Mouse (Mus musculus) liver, embryonic 13.5 days (tissue): ENCODE data around the gene Lbhd2. TPM values are rescaled to one million over a fixed set of nuclear protein-coding genes. Genes with fewer than 3 reads are reported as not detected.

Experiments
- ATAC-seq: fragments of 200-750 bp; cut with Nextera tagmentation; 2 replicates; pipeline ENCODE4 v1.8.0; 2017; ENCODE audit warnings: low read depth, mild to moderate bottlenecking, moderate number of reproducible peaks, moderate library complexity
- DNase-seq: peaks from one replicate; pipeline ENCODE4 v3.0.0; 2022
- H3K27ac ChIP-seq: fragments of 300-500 bp; sonication (generic); 2 replicates; pipeline ENCODE4 v1.5.1; 2015; ENCODE audit warnings: moderate library complexity, mild to moderate bottlenecking, inconsistent platforms
- H3K27me3 ChIP-seq: fragments of 300-500 bp; sonication (generic); 2 replicates; pipeline ENCODE4 v1.6.1; 2015; ENCODE audit warnings: mild to moderate bottlenecking, inconsistent platforms
- H3K36me3 ChIP-seq: fragments of 300-500 bp; sonication (generic); 2 replicates; pipeline ENCODE4 v1.6.1; 2015; ENCODE audit warnings: mild to moderate bottlenecking, inconsistent platforms
- H3K4me1 ChIP-seq: fragments of 300-500 bp; sonication (generic); replicated peaks from 2 replicates; pipeline ENCODE4 v1.6.1; 2015; ENCODE audit warnings: inconsistent platforms
- H3K4me2 ChIP-seq: fragments of 300-500 bp; sonication (generic); 2 replicates; pipeline ENCODE4 v1.6.1; 2015; ENCODE audit warnings: inconsistent platforms, mild to moderate bottlenecking, moderate library complexity
- H3K4me3 ChIP-seq: fragments of 300-500 bp; sonication (generic); replicated peaks from 2 replicates; pipeline ENCODE4 v1.5.1; 2015; ENCODE audit warnings: mild to moderate bottlenecking, inconsistent platforms
- H3K9ac ChIP-seq: fragments of 300-500 bp; sonication (generic); 2 replicates; pipeline ENCODE4 v1.6.1; 2015; ENCODE audit warnings: mild to moderate bottlenecking, inconsistent platforms
- H3K9me3 ChIP-seq: fragments of 300-500 bp; sonication (generic); replicated peaks from 2 replicates; pipeline ENCODE4 v1.6.1; 2016; ENCODE audit warnings: inconsistent platforms
- WGBS: fragments of 180-500 bp; shearing (Covaris S2); methylation state at CpG from one replicate; pipeline ENCODE4 v1.1.7; 2015; ENCODE audit not compliant: insufficient replicate concordance; 5-methylcytosine and 5-hydroxymethylcytosine counted together
- polyA plus RNA-seq: library from polyadenylated mRNA; unstranded; fragments of >200 nt; fragmentation: Nextera tagmentation; extraction: Ambion mirVana; gene quantifications from 2 replicates; pipeline ENCODE4 v1.2.1, GENCODE M21; 2015

Lbhd2 gene
- polyA plus RNA-seq, 1 experiment from 2014 or later = not detected

DNA sequence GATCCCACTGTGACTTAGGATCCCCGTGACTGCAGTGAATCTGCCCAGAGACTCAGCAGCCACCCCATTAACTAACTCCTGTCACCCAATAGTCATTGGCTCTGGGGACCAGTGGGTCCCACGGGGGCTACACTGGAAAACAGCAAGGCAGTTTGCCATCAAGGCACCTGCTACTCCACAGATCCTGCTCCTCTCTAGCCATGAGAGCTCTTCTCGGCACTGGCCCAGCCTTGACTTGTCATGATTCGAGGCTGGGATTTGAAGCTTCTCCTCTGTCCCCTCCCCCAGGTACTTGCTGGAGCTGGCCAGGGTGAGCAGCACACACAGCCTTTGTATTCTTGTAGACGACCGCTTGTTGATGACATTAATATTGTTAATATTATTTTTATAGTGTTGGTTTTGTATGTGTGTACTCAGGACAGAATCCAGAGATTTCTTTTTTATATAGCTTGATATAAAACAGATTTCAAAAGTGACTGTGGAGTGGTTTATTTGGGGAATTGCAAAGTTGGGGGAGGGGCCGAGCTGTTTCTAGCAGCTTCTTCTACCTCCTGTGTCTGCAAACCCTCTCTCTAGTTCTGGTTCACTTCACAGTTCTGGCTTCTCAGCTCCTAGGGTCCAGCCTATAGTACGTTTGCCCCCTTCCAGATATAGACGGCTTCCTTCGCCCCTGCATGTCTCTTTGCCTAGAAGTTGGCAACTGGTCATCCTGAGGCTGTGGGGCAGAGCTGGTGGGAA lies 48.1 kb downstream of the Lbhd2 start:
- WGBS = 74% methylated on average over 10 of the region's 10 CpGs
- Histone ChIP-seq H3K4me1 (peaks cover 36% of the 10 kb centered on the region), H3K9ac (no peak overlapping the region), H3K4me2 (no peak overlapping the region), H3K36me3 (peaks cover 55% of the 10 kb centered on the region), H3K4me3 (no peak overlapping the region), H3K9me3 (no peaks in the 10 kb centered on the region), H3K27me3 (peaks cover 16% of the 10 kb centered on the region), H3K27ac (0 out of 2 replicates have a peak overlapping the region, but pooled peaks have one; percentile 8)
- no peak for DNase-seq
- no peak for ATAC-seq

DNA sequence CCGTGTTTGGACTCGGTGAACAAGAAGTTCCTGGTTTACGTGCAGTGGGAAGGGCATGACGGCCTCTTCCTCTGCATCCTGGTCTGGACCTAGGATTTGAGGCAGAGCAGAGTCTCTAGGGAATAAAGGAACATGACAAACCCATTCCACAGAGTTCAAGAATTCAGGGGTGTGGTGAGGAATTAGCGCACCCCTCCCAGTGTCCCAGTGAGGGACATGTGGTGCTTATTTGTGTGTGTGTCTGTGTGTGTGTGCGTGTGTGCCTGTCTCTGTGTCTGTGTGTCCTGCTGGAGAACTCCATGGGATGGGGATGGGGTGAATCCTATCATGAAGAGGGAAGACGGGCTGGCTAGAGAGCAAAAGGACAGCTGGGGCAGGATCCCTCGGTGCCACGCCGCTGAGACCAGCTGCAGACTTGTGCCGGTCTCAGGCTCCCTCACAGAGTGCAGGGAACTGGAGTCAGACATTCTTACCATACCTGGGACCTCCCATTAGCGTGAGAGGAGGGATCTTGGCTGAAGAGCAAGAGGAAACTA lies 48.8 kb downstream of the Lbhd2 start:
- Histone ChIP-seq H3K9me3 (no peaks in the 10 kb centered on the region), H3K36me3 (peaks cover 48% of the 10 kb centered on the region), H3K4me3 (no peak overlapping the region), H3K9ac (no peak overlapping the region), H3K27me3 (peaks cover 23% of the 10 kb centered on the region), H3K27ac (peak overlapping the region; percentile 19; the same call in 1 of the 2 replicates), H3K4me1 (peaks cover 29% of the 10 kb centered on the region), H3K4me2 (no peak overlapping the region)
- no peak for ATAC-seq
- DNase-seq = no peak
- WGBS = 63% methylated on average over 12 of the region's 12 CpGs

DNA sequence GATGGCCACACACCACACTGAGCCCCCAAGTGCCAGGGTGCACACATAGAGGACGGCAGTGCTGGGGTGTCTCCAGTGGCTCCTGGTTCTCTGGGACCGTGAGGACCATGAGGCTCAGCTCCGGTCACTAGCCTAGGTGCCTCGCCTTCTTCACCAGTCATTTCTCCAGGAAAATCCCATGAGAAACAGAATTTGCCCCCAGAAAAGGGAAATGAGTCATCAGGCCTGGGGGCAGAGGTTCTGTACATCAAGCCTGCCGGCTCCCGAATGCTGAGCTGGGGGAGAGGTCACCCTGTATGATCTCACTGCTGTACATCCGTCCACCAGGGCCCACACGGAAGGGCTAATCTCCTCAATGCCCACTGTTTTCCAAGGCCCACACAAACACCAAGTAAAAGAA lies 49.3 kb downstream of the Lbhd2 start:
- ATAC-seq (no peak), DNase-seq (no peak)
- H3K9me3 ChIP-seq = no peaks in the 10 kb centered on the region
- H3K36me3 ChIP-seq = peaks cover 43% of the 10 kb centered on the region
- H3K27me3 ChIP-seq = peaks cover 28% of the 10 kb centered on the region
- H3K27ac ChIP-seq = peak overlapping the region; percentile 19; the same call in 1 of the 2 replicates
- peaks cover 28% of the 10 kb centered on the region for H3K4me1 ChIP-seq
- no peak overlapping the region for H3K9ac ChIP-seq
- no peak overlapping the region for H3K4me3 ChIP-seq
- 44% methylated on average over 8 of the region's 8 CpGs for WGBS
- H3K4me2 ChIP-seq = no peak overlapping the region

DNA sequence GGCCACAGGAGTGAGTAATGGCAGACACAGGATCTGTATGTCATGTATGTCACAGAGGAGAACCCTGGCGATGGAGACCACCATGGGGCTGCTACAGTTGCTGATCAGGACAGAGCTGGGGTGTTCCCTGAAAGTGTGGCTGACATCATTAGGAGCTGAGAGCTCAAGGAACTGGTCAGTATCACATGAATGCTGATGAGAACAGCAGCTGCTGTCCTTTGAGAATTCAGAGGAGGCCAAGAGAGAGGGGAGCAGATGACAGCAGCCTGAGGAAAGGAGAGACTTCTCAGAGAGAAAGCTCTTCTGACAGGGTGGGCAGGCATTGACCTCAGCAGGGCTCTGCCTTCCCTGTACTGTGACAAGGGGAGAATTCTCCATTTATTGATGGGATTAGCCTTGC lies 51.1 kb downstream of the Lbhd2 start:
- 62% methylated on average over 1 of the region's 1 CpGs for WGBS
- Histone ChIP-seq H3K27me3 (peaks cover 25% of the 10 kb centered on the region), H3K27ac (no peak overlapping the region), H3K36me3 (peaks cover 24% of the 10 kb centered on the region), H3K4me1 (peaks cover 36% of the 10 kb centered on the region), H3K4me3 (no peak overlapping the region), H3K9me3 (no peaks in the 10 kb centered on the region), H3K4me2 (no peak overlapping the region), H3K9ac (no peak overlapping the region)
- ATAC-seq (no peak), DNase-seq (no peak)

Other genes with a start within 250 kb of the Lbhd2 start
- gene Traf3, start 240.4 kb upstream of the Lbhd2 start, polyA plus RNA-seq = 3.2 and 3.7 TPM in 2 replicates
- not detected in 2 replicates for gene 4930595D18Rik, start 222.3 kb upstream of the Lbhd2 start, polyA plus RNA-seq
- gene Amn, start 135.7 kb upstream of the Lbhd2 start, polyA plus RNA-seq = 1.4 and 1.5 TPM in 2 replicates
- gene Cdc42bpb, start 29.1 kb upstream of the Lbhd2 start, polyA plus RNA-seq = 5.9 and 6.7 TPM in 2 replicates
- 15.5 and 18.6 TPM in 2 replicates for gene Exoc3l4, start 10.2 kb downstream of the Lbhd2 start, polyA plus RNA-seq
- 92.1 and 96.6 TPM in 2 replicates for gene Tnfaip2, start 35.7 kb downstream of the Lbhd2 start, polyA plus RNA-seq
- 0.76 and 1.0 TPM in 2 replicates for gene Gm266, start 79.0 kb downstream of the Lbhd2 start, polyA plus RNA-seq
- 677 and 738 TPM in 2 replicates for gene Eif5, start 131.2 kb downstream of the Lbhd2 start, polyA plus RNA-seq
- gene Mark3, start 167.7 kb downstream of the Lbhd2 start, polyA plus RNA-seq = 13.9 and 14.6 TPM in 2 replicates